Mouse (Mus musculus) olfactory bulb, adult 2 months (tissue): ENCODE measurements around the gene Pdcd2.

ENCODE experiments used
- CTCF ChIP-seq: fragments of 200-500 bp; IDR thresholded peaks from 2 replicates; pipeline ENCODE4 v1.5.1; 2012; ENCODE audit warnings: low read depth, mild to moderate bottlenecking, low read length, moderate library complexity; ENCODE audit not compliant: insufficient read depth
- POLR2A ChIP-seq: fragments of 200-500 bp; IDR thresholded peaks from 2 replicates; pipeline ENCODE4 v1.6.1; 2012; ENCODE audit warnings: mild to moderate bottlenecking, low read depth, low read length, moderate library complexity; ENCODE audit not compliant: insufficient read depth

GRCm38 (mm10) chr17:15575056-15575455 is 48.0 kb upstream of the Pdcd2 start:
- TF ChIP-seq POLR2A = no peak
- TF ChIP-seq CTCF = no peak
